Mouse (Mus musculus): ENCODE measurements around the gene Mtus2. TPM values are rescaled to one million over a fixed set of nuclear protein-coding genes. Genes with fewer than 3 reads are reported as not detected.

The Mtus2 gene
- polyA plus RNA-seq, 1 experiment from 2014 or later: 50.0 TPM

DNA sequence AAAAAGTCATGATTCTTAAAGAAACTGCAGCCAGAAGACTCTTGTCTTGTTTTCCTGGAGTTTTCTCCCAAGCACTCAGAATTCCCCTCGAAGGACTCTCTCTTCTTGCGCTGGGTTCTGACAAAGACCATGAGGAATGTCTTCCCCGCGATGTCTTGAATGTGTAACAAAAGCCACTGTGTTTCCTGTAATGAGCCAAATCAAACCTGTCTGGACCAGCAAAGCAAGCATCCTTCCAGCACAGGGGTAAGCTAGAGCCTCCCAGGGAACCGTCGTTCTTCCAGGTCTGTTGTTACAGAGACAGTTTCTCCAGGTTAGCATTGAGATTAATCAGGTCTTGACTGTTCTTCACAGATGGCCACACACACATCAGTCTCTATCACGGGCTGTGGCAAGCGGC lies 321.1 kb downstream of the Mtus2 start:
- no peaks in the 10 kb centered on the region for H3K9me3 ChIP-seq
- H3K36me3 ChIP-seq: peaks cover 13% of the 10 kb centered on the region; the same call in 1 of the 2 replicates
- WGBS: 84% methylated on average over 8 of the region's 8 CpGs
- H3K4me3 ChIP-seq: no peak overlapping the region
- no peak for ATAC-seq (ENCODE audit: low read depth)
- H3K4me1 ChIP-seq (replicated peaks): no peaks in the 10 kb centered on the region
- no peaks in the 10 kb centered on the region for H3K27me3 ChIP-seq
- H3K4me2 ChIP-seq: no peak overlapping the region
- no peak overlapping the region for H3K27ac ChIP-seq (replicated peaks)
- no peak overlapping the region for H3K9ac ChIP-seq

DNA sequence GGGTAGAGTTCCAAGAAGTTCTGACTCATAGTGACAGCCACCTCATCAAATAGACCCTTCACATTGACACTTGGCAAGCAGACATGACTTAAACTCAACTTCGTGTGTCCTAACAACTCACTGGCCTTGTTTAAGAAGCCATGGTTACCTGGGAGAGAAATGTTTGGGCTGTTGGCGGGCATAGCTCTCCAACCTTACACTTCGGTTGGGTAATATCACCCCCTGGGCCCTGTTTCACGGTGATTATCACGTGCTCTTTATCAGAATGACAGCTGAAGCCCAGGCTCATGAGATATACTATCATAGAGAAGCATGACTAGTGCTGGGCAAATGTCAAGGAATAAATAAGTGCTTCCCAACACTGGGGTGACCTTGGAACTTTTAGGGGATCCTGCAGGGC lies 323.2 kb downstream of the Mtus2 start:
- Histone ChIP-seq H3K9me3 (no peaks in the 10 kb centered on the region), H3K36me3 (peaks cover 13% of the 10 kb centered on the region; the same call in 1 of the 2 replicates), H3K27ac (replicated peaks) (no peak overlapping the region), H3K4me2 (no peak overlapping the region), H3K4me3 (no peak overlapping the region), H3K4me1 (replicated peaks) (no peaks in the 10 kb centered on the region), H3K9ac (no peak overlapping the region), H3K27me3 (no peaks in the 10 kb centered on the region)
- no peak for ATAC-seq (ENCODE audit: low read depth)
- WGBS: 84% methylated on average over 5 of the region's 5 CpGs

DNA sequence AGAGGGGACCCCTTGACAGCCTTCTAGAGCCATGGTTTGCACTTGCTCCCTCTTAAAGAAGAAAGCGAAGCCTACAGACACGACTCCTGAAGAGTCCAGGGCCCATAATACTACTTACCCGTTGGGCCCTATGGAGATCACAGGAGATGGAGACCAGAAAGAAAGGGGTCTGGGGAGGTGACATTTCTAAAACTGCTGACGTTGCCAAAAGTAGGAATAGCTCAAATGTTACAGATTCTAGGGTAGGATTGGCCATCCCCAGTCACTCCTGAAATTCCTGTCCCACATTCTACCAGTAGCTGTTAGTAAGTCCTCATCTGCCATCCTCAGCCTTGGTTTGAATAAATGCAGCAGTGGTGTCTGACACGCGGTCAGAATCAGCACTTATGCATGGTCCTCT lies 325.0 kb downstream of the Mtus2 start:
- Histone ChIP-seq H3K27me3 (no peaks in the 10 kb centered on the region), H3K36me3 (peaks cover 13% of the 10 kb centered on the region; the same call in 1 of the 2 replicates), H3K27ac (replicated peaks) (no peak overlapping the region), H3K4me2 (no peak overlapping the region), H3K4me3 (no peak overlapping the region), H3K9me3 (no peaks in the 10 kb centered on the region), H3K9ac (no peak overlapping the region), H3K4me1 (replicated peaks) (no peaks in the 10 kb centered on the region)
- 85% methylated on average over 6 of the region's 6 CpGs for WGBS
- ATAC-seq (ENCODE audit: low read depth): no peak

DNA sequence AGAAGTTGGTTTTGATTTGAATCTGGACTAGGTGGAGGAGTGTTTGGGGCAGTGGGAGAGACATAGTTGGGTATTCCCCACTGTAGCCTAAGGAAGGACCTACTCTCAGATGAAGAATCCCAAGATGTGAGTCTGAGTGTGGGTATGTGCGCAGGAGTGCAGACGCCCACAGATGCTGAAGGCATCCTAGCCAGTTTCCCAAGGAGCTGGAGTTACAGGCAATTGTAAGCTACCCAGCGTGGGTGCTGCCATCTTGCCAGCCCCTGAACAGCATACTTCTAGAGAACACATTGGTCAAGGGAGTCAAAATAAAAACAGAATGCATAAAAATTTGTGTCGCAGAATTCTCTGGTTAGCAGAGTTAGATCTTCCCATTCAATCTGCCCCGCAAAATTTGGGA lies 325.5 kb downstream of the Mtus2 start:
- Histone ChIP-seq H3K36me3 (peaks cover 13% of the 10 kb centered on the region; the same call in 1 of the 2 replicates), H3K9me3 (no peaks in the 10 kb centered on the region), H3K9ac (no peak overlapping the region), H3K4me2 (no peak overlapping the region), H3K27me3 (no peaks in the 10 kb centered on the region), H3K27ac (replicated peaks) (no peak overlapping the region), H3K4me1 (replicated peaks) (no peaks in the 10 kb centered on the region), H3K4me3 (no peak overlapping the region)
- WGBS: 87% methylated on average over 5 of the region's 5 CpGs
- ATAC-seq (ENCODE audit: low read depth): no peak

DNA sequence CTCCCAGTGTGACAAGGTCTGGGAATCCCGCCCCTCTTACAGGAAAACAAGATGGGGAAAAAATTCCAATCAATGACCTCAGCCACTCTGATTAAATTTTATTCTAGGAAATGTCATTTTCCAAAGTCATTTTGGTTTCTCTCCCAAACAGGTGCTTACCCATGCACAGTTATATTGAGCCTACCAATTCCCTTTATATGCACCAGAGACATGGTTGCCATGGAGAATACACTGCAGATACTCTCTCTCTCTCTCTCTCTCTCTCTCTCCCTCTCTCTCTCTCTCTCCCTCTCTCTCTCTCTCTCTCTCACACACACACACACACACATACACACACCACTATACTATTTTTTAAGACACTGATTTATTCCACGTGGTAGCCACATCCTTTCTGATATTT lies 326.1 kb downstream of the Mtus2 start:
- Histone ChIP-seq H3K27ac (replicated peaks) (no peak overlapping the region), H3K27me3 (no peaks in the 10 kb centered on the region), H3K4me1 (replicated peaks) (no peaks in the 10 kb centered on the region), H3K36me3 (peaks cover 13% of the 10 kb centered on the region; the same call in 1 of the 2 replicates), H3K9me3 (no peaks in the 10 kb centered on the region), H3K9ac (no peak overlapping the region), H3K4me3 (no peak overlapping the region), H3K4me2 (no peak overlapping the region)
- no peak for ATAC-seq (ENCODE audit: low read depth)
- WGBS: 69% methylated on average over 2 of the region's 2 CpGs

DNA sequence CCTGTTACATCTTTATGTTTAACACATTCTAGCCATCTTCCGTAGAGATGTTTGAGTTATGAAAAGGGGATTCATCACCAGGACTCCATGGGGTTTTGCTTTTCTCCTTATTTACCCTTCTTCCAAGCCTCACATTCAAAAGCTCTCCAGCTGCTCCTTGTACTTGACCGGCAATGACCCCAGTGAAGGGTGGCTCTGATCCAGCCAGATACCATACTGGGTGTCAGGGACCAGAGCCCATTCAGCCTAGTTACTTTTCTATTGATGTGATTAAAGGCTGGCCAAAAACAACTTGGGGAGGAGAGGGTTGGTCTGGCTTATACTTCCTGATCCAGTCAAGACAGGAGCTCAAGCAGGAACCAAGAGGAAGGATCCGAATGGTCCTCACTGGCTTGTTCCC lies 326.5 kb downstream of the Mtus2 start:
- 83% methylated on average over 3 of the region's 3 CpGs for WGBS
- Histone ChIP-seq H3K27me3 (no peaks in the 10 kb centered on the region), H3K27ac (replicated peaks) (no peak overlapping the region), H3K9ac (no peak overlapping the region), H3K36me3 (peaks cover 13% of the 10 kb centered on the region; the same call in 1 of the 2 replicates), H3K9me3 (no peaks in the 10 kb centered on the region), H3K4me1 (replicated peaks) (no peaks in the 10 kb centered on the region), H3K4me2 (no peak overlapping the region), H3K4me3 (no peak overlapping the region)
- no peak for ATAC-seq (ENCODE audit: low read depth)

DNA sequence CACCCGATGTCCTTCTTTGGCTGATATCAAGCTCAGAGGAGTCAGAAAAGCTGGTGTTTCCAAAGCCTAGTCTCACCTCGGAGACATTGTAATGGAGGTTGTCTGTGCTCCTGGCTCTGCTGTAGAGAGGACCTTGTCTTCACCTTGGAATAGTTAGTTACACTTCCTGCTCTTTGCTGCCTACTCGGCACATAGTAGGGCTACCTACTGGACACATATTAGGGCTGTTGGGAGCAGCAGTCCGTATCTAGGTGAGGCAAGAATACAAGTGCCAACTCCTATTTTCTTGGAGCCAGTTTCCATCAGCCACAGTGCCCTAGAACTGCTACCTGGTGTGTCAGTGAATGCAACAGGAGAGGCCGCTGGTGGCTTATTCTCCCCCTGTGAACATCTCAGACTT lies 330.4 kb downstream of the Mtus2 start:
- Histone ChIP-seq H3K4me3 (no peak overlapping the region), H3K9me3 (peaks cover 9% of the 10 kb centered on the region; the same call in 1 of the 2 replicates), H3K27ac (replicated peaks) (no peak overlapping the region), H3K9ac (no peak overlapping the region), H3K36me3 (peaks cover 19% of the 10 kb centered on the region), H3K4me1 (replicated peaks) (no peaks in the 10 kb centered on the region), H3K4me2 (no peak overlapping the region), H3K27me3 (no peaks in the 10 kb centered on the region)
- WGBS: 92% methylated on average over 5 of the region's 5 CpGs
- no peak for ATAC-seq (ENCODE audit: low read depth)

DNA sequence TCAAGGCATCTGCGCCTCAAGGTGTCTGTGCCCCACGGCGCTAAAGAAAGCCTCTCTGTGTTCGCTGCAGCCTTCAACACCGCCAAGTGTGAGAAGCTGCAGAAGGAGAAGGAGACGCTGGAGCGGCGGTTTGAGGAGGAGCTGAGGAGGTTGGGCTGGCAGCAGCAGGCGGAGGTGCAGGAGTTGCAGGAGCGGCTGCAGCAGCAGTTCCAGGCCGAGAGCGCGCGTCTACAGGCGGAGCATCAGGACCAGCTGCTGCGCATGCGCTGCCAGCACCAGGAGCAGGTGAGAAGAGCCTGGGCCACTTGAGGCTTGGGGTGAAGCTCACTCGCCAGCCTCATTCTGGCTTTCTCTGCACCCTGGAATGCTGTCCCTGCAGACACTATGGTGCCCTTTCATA lies 331.7 kb downstream of the Mtus2 start:
- Histone ChIP-seq H3K4me2 (no peak overlapping the region), H3K36me3 (peaks cover 26% of the 10 kb centered on the region), H3K9ac (no peak overlapping the region), H3K4me3 (no peak overlapping the region), H3K4me1 (replicated peaks) (no peaks in the 10 kb centered on the region), H3K9me3 (peaks cover 9% of the 10 kb centered on the region; the same call in 1 of the 2 replicates), H3K27me3 (no peaks in the 10 kb centered on the region), H3K27ac (replicated peaks) (no peak overlapping the region)
- no peak for ATAC-seq (ENCODE audit: low read depth)
- 75% methylated on average over 18 of the region's 18 CpGs for WGBS

DNA sequence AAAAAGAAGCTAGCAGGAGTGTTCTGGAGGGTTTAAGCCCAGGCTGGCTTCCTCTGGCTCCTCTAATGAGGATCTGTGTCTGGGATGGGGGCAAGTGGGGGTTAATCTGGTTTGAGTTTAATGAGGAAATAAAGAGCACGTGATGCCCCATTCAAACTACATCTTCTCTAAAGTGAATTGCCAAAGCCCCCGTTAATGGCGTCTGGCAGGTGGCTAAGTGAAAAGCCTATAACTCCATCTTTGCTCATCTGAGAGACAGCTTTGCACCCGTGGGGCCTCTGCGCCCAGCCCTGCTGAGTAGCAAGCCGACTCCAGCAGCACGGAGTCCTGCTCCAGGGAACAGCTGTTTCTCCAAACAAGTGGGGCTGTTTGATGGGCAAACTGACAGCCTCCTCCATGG lies 332.8 kb downstream of the Mtus2 start:
- Histone ChIP-seq H3K4me2 (no peak overlapping the region), H3K27ac (replicated peaks) (peak overlapping the region; percentile 52), H3K36me3 (peaks cover 26% of the 10 kb centered on the region), H3K4me1 (replicated peaks) (no peaks in the 10 kb centered on the region), H3K9me3 (peaks cover 9% of the 10 kb centered on the region; the same call in 1 of the 2 replicates), H3K27me3 (no peaks in the 10 kb centered on the region), H3K4me3 (no peak overlapping the region), H3K9ac (no peak overlapping the region)
- WGBS: 44% methylated on average over 7 of the region's 7 CpGs
- peak; percentile 65 for ATAC-seq (ENCODE audit: low read depth)

DNA sequence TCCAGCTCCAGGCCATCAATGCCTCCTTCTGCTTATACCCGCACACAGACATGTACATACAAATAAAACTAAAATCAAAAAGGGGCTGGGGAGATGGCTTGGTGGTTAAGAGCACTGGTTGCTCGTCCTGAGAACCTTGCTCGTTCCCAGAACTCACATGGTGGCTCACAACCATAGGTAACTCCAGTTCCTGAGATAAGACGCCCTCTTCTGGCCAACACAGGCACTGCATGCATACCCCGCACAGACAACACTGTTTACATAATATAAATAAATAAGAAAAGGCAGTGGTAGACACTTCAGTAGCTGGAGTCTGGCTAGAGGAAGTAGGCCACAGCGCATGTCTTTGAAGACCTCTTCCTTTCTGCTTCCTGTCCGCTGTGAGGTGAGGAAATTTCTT lies 335.7 kb downstream of the Mtus2 start:
- no peak for ATAC-seq (ENCODE audit: low read depth)
- H3K9me3 ChIP-seq: peaks cover 9% of the 10 kb centered on the region; the same call in 1 of the 2 replicates
- H3K36me3 ChIP-seq: peaks cover 43% of the 10 kb centered on the region
- H3K4me3 ChIP-seq: no peak overlapping the region
- no peaks in the 10 kb centered on the region for H3K27me3 ChIP-seq
- WGBS: 81% methylated on average over 7 of the region's 7 CpGs
- no peak overlapping the region for H3K9ac ChIP-seq
- H3K4me1 ChIP-seq (replicated peaks): no peaks in the 10 kb centered on the region
- no peak overlapping the region for H3K4me2 ChIP-seq
- no peak overlapping the region for H3K27ac ChIP-seq (replicated peaks)

DNA sequence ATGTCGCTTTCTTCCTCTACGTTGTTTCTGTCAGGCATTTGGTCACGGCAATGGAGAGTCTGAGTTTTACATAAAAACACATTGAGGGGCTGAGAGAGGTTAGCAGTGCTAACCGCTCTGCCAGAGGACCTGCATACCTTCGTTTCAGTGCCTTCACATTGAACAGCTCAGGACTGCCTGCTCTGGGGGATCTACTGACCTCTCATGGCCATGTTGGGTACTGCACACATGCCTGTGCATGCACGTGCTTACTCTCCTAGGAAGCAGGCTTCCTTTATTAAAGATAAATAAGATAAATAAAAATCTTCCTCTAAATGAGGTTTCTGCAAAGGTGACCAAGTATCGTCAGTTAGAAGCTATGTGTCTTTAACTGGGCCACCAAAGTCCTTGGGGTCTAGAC lies 336.2 kb downstream of the Mtus2 start:
- Histone ChIP-seq H3K9me3 (peaks cover 9% of the 10 kb centered on the region; the same call in 1 of the 2 replicates), H3K4me1 (replicated peaks) (no peaks in the 10 kb centered on the region), H3K27me3 (no peaks in the 10 kb centered on the region), H3K9ac (no peak overlapping the region), H3K4me3 (no peak overlapping the region), H3K4me2 (no peak overlapping the region), H3K36me3 (peaks cover 43% of the 10 kb centered on the region), H3K27ac (replicated peaks) (no peak overlapping the region)
- no peak for ATAC-seq (ENCODE audit: low read depth)
- WGBS: 83% methylated on average over 7 of the region's 7 CpGs

DNA sequence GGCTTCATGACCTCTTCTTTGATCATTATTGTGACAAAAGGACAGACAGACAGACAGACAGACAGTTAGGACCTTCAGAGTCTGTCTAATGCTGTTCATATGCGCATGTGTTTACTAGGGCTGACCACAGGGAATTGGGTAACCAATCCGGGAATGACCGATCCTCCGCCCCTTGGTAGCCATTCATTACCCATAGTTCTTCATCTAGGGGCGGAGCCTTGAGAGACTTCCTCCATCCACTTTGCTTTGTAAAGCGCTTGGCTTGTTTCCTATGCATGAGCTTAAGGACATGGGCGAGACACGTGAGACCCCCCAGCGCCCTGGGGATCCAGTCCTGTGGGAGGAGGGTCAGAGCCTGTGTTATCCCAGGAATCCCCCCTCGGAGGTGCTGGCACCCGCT lies 345.8 kb downstream of the Mtus2 start:
- ATAC-seq (ENCODE audit: low read depth): no peak
- WGBS: 89% methylated on average over 11 of the region's 11 CpGs
- H3K4me3 ChIP-seq: no peak overlapping the region
- H3K36me3 ChIP-seq: peaks cover 53% of the 10 kb centered on the region
- no peak overlapping the region for H3K4me2 ChIP-seq
- no peaks in the 10 kb centered on the region for H3K27me3 ChIP-seq
- no peaks in the 10 kb centered on the region for H3K9me3 ChIP-seq
- no peak overlapping the region for H3K27ac ChIP-seq (replicated peaks)
- no peak overlapping the region for H3K9ac ChIP-seq
- no peaks in the 10 kb centered on the region for H3K4me1 ChIP-seq (replicated peaks)

DNA sequence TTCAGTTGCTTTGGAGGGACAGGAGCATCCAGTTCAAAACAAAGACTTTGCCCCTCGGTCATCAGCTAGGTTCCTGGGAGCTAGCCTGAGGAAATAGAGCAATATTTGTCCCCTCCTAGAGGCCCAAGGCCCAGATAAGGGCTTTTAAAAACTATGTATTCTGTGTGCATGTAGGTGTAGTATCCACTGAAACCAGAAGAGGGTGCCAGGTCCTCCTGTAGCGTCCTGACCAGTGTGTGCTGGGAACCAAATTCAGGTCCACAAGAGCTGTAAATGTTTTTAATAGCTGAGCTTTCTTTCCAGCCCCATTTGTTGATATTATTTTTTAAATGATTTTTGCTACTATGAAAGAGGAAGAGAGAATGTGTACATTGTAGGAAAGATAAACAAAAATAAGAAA lies 347.0 kb downstream of the Mtus2 start:
- Histone ChIP-seq H3K9me3 (no peaks in the 10 kb centered on the region), H3K36me3 (peaks cover 52% of the 10 kb centered on the region), H3K4me2 (no peak overlapping the region), H3K9ac (no peak overlapping the region), H3K4me1 (replicated peaks) (no peaks in the 10 kb centered on the region), H3K27me3 (no peaks in the 10 kb centered on the region), H3K4me3 (no peak overlapping the region), H3K27ac (replicated peaks) (no peak overlapping the region)
- WGBS: 91% methylated on average over 2 of the region's 2 CpGs
- ATAC-seq (ENCODE audit: low read depth): no peak
